Mouse (Mus musculus) liver, adult 2 months (tissue): ENCODE data around the gene Srcin1. TPM values are rescaled to one million over a fixed set of nuclear protein-coding genes. Genes with fewer than 3 reads are reported as not detected.

ENCODE experiments used
- DNase-seq: peaks from one replicate; pipeline ENCODE4 v3.0.0-alpha.2; 2011; ENCODE audit warnings: low read depth, low spot score; ENCODE audit errors: extremely low read depth
- H3K27ac ChIP-seq: fragments of 200-500 bp; replicated peaks from 2 replicates; pipeline ENCODE4 v1.5.1; 2012; ENCODE audit warnings: low read depth, mild to moderate bottlenecking, control low read depth, inconsistent platforms, low read length; ENCODE audit not compliant: insufficient read depth
- H3K27me3 ChIP-seq: fragments of 200-500 bp; 2 replicates; pipeline ENCODE4 v1.6.1; 2012; ENCODE audit warnings: mild to moderate bottlenecking, moderate library complexity, low read length, inconsistent platforms; ENCODE audit not compliant: control insufficient read depth, insufficient read depth
- H3K36me3 ChIP-seq: fragments of 200-500 bp; 2 replicates; pipeline ENCODE4 v1.6.1; 2012; ENCODE audit warnings: low read length, inconsistent platforms; ENCODE audit not compliant: control insufficient read depth, insufficient read depth
- H3K4me1 ChIP-seq: fragments of 200-500 bp; 2 replicates; pipeline ENCODE4 v1.6.1; 2011; ENCODE audit warnings: low read length; ENCODE audit not compliant: control insufficient read depth, insufficient read depth
- H3K4me3 ChIP-seq: fragments of 200-500 bp; 2 replicates; pipeline ENCODE4 v1.5.1; 2011; ENCODE audit warnings: low read depth, mild to moderate bottlenecking, control low read depth, low read length, moderate library complexity; ENCODE audit not compliant: insufficient read depth
- H3K79me2 ChIP-seq: fragments of 200-500 bp; 2 replicates; pipeline ENCODE4 v1.6.1; 2012; ENCODE audit warnings: inconsistent platforms, mild to moderate bottlenecking, low read length, moderate library complexity; ENCODE audit not compliant: control insufficient read depth, insufficient read depth
- H3K9ac ChIP-seq: fragments of 200-500 bp; 2 replicates; pipeline ENCODE4 v1.6.1; 2012; ENCODE audit warnings: low read depth, mild to moderate bottlenecking, control low read depth, inconsistent platforms, low read length
- CTCF ChIP-seq: fragments of 200-500 bp; IDR thresholded peaks from 2 replicates; pipeline ENCODE4 v1.5.1; 2011; ENCODE audit warnings: low read depth, low read length, control low read depth
- POLR2A ChIP-seq: fragments of 200-500 bp; IDR thresholded peaks from 2 replicates; pipeline ENCODE4 v1.6.1; 2011; ENCODE audit warnings: low read length, control low read depth; ENCODE audit not compliant: insufficient read depth; ENCODE audit errors: extremely low read depth
- WGBS: fragments of 180-500 bp; shearing (Covaris S2); methylation state at CpG from one replicate; pipeline ENCODE4 v1.1.7; 2018; 5-methylcytosine and 5-hydroxymethylcytosine counted together
- polyA plus RNA-seq: library from polyadenylated mRNA; depleted of rRNA; stranded (reverse); fragments of >200 nt; gene quantifications from 2 replicates; pipeline ENCODE4 v1.2.3, GENCODE M21; 2012
- total RNA-seq: library from RNA; depleted of rRNA; stranded (reverse); fragments of >200 nt; gene quantifications from 2 replicates; pipeline ENCODE4 v1.2.3, GENCODE M21; 2014

Srcin1 gene
- total and polyA plus RNA-seq, 2 experiments = under 0.01 to 0.12 TPM

DNA sequence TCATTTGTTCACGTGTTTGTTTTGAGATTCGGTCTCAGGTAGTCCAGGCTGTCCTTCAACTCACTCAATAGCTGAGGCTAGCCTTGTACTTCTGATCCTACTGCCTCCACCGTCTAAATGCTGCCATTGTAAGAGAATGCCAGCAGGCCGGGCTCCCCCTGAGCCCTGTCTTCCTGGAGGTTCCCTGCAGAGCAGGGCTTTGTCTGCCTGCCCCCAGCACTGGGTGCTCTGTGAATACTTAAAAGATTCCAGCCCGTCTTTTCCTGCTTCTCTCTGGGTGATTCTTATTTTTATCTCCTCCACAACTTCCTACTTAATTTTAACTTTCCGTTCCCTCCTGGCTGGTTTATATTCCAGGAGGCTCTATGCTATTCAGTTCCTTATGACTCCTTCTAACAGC lies 26.2 kb upstream of the Srcin1 start:
- WGBS = 51% methylated on average over 6 of the region's 6 CpGs
- H3K36me3 ChIP-seq = no peaks in the 10 kb centered on the region
- H3K27ac ChIP-seq = no peak overlapping the region
- H3K79me2 ChIP-seq = no peaks in the 10 kb centered on the region
- no peak for DNase-seq
- H3K4me3 ChIP-seq = no peak overlapping the region
- TF ChIP-seq CTCF = no peak
- H3K4me1 ChIP-seq = peaks cover 10% of the 10 kb centered on the region
- H3K9ac ChIP-seq = no peak overlapping the region
- H3K27me3 ChIP-seq = no peaks in the 10 kb centered on the region

DNA sequence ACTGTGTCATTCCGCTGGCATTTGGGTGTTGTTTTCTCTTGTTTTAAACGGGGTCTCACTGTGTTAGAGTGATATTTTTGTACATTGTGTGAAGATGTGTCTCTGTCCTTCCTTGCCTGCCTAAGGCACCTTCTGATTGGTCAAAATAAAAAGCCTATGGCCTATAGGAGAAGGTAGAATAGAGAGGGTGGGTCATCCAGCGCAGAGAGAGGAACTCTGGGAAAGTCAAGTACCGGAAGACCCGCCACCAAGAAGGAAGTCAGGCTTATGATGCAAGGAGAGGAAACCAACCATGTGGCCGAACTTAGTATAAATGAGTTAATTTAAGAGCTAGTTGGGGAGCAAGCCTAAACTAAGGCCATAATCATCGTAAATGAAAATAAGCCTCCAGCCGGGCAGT lies 23.1 kb upstream of the Srcin1 start:
- no peak overlapping the region for H3K4me3 ChIP-seq
- 88% methylated on average over 8 of the region's 8 CpGs for WGBS
- no peaks in the 10 kb centered on the region for H3K27me3 ChIP-seq
- no peaks in the 10 kb centered on the region for H3K4me1 ChIP-seq
- DNase-seq = no peak
- no peak overlapping the region for H3K9ac ChIP-seq
- no peaks in the 10 kb centered on the region for H3K79me2 ChIP-seq
- no peak overlapping the region for H3K27ac ChIP-seq
- TF ChIP-seq POLR2A (no peak), CTCF (no peak)
- H3K36me3 ChIP-seq = no peaks in the 10 kb centered on the region

DNA sequence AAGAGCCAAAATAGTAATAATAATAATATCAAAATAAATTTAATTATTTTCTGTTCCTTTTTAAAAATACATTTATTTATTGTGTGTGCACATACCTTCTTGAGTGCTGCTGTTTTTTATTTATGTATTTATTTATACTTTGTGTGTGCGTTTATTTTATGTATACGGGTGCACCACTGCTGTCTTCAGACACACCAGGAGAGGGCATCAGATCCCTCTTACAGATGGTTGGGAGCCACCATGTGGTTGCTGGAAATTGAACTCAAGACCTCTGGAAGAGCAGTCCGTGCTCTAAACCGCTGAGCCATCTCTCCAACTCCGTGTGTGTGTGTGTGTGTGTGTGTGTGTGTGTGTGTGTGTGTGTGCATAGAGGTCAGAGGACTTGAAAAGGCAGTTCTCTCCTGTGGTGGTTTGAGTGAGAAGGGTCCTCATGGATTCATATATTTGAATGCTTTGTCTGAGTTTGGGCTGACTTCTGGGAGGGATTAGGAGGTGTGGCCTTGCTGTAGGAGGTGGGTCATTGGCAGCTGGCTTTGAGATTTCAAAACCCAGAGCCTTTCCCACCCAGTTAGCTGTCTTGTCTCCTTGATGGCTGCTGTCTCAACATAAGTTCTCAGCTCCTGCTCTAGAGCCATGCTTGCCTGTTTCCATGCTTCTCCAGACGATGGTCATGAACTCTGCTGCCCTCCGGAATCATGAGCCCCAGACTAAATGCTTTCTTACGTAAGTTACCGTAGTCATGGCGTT lies 22.1 kb upstream of the Srcin1 start:
- no peaks in the 10 kb centered on the region for H3K27me3 ChIP-seq
- no peaks in the 10 kb centered on the region for H3K4me1 ChIP-seq
- H3K27ac ChIP-seq = no peak overlapping the region
- no peak for DNase-seq
- no peak for TF ChIP-seq CTCF
- TF ChIP-seq POLR2A = no peak
- no peak overlapping the region for H3K9ac ChIP-seq
- H3K4me3 ChIP-seq = no peak overlapping the region
- WGBS = 74% methylated on average over 10 of the region's 10 CpGs
- H3K36me3 ChIP-seq = no peaks in the 10 kb centered on the region
- H3K79me2 ChIP-seq = no peaks in the 10 kb centered on the region

DNA sequence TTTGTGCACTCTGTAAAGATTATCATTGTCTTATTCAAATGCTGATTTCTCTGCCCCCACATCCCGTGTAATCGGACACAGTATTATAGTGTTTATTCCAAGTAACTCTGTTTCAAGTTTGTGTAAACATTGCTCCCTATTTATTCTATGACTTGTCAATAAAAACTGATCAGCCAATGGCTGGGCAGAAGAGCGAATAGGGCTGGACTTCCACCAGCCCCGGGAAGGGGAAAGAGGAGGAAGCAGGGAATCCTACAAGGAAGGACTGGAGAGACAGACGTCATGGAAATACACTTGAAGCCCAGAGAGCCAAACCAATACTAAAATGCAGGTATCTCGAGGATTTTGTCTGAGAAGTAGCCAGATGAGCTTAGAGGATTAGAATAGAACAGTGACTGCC lies 18.1 kb upstream of the Srcin1 start:
- no peaks in the 10 kb centered on the region for H3K36me3 ChIP-seq
- WGBS = 18% methylated on average over 6 of the region's 6 CpGs
- no peaks in the 10 kb centered on the region for H3K4me1 ChIP-seq
- no peak overlapping the region for H3K9ac ChIP-seq
- no peak overlapping the region for H3K27ac ChIP-seq
- DNase-seq = peak; percentile 48
- no peaks in the 10 kb centered on the region for H3K27me3 ChIP-seq
- no peak overlapping the region; the same call in 1 of the 2 replicates for H3K4me3 ChIP-seq
- TF ChIP-seq POLR2A (no peak), CTCF (no peak)
- H3K79me2 ChIP-seq = no peaks in the 10 kb centered on the region

DNA sequence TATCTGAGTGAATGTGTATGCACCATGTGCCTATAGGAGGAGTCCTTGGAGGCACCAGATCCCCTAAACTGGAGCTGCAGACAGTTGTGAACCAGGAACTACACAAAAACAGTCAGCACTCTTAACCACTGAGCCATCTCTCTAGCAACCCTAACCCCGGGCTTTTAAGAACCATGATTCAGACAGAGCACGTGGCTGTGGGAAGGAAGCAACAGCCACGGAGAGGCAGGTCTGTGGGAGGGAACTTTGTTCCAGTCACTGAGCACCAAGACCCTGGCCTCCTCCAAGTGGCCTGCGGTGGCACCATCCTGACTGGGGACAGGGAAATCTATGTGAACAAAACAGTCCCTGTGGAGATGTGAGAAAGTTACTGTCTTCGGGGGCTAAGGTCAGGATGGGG lies 15.9 kb upstream of the Srcin1 start:
- no peak overlapping the region for H3K4me3 ChIP-seq
- 71% methylated on average over 5 of the region's 5 CpGs for WGBS
- TF ChIP-seq CTCF (no peak), POLR2A (no peak)
- H3K27me3 ChIP-seq = no peaks in the 10 kb centered on the region
- H3K9ac ChIP-seq = no peak overlapping the region
- no peak for DNase-seq
- H3K4me1 ChIP-seq = no peaks in the 10 kb centered on the region
- no peaks in the 10 kb centered on the region for H3K36me3 ChIP-seq
- no peak overlapping the region for H3K27ac ChIP-seq
- H3K79me2 ChIP-seq = no peaks in the 10 kb centered on the region

DNA sequence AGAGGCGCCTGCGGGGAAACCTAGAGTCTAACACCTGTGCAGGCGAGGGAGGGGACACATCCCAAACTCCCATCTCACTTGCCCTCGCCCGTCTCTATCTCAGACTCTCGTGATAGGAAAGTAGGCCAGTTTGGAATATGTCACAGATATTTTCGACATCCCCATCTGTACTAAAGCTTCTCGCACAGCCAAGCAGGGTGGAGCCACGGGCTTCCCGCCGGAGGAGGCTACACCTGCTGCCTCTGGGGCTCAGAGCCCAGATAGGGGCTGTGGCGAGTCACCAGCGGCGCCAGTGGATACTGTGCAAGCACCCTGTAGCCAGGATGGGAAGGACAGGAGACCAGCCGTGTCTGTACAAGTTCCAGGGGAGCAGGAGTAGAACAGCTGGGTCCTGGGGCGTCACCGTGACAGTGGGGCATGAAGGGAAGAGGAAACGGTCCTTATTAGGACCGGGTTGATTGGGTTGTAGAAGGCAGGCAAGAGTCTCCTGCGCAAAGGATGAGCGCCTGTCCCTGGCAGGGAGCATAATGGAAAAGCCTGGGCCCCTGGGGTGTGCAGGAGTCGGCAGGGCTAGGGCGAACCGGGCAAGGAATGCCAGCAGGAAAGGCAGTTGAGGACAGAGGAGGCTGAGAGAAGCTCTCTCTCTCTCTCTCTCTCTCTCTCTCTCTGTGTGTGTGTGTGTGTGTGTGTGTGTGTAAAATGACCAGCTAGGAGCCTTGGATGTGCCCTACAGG lies 14.4 kb upstream of the Srcin1 start:
- WGBS = 61% methylated on average over 24 of the region's 24 CpGs
- H3K27ac ChIP-seq = no peak overlapping the region
- no peak for DNase-seq
- H3K27me3 ChIP-seq = no peaks in the 10 kb centered on the region
- no peaks in the 10 kb centered on the region for H3K79me2 ChIP-seq
- no peak overlapping the region for H3K9ac ChIP-seq
- no peak overlapping the region for H3K4me3 ChIP-seq
- H3K4me1 ChIP-seq = no peaks in the 10 kb centered on the region
- TF ChIP-seq POLR2A (no peak), CTCF (no peak)
- H3K36me3 ChIP-seq = no peaks in the 10 kb centered on the region
